Mouse (Mus musculus) brain, embryonic 14.5 days (tissue): ENCODE results near the gene Ccdc17.

Experiments
- CTCF ChIP-seq: fragments of 200-500 bp; IDR thresholded peaks from 2 replicates; pipeline ENCODE4 v1.5.1; 2012; ENCODE audit warnings: inconsistent platforms, mild to moderate bottlenecking, moderate library complexity, borderline replicate concordance; ENCODE audit not compliant: insufficient read depth, insufficient read length; ENCODE audit errors: extremely low read depth
- POLR2A ChIP-seq: fragments of 200-500 bp; IDR thresholded peaks from 2 replicates; pipeline ENCODE4 v1.6.1; 2012; ENCODE audit warnings: mild to moderate bottlenecking, inconsistent platforms, borderline replicate concordance; ENCODE audit not compliant: poor library complexity, insufficient read depth, insufficient read length, severe bottlenecking; ENCODE audit errors: extremely low read depth

DNA sequence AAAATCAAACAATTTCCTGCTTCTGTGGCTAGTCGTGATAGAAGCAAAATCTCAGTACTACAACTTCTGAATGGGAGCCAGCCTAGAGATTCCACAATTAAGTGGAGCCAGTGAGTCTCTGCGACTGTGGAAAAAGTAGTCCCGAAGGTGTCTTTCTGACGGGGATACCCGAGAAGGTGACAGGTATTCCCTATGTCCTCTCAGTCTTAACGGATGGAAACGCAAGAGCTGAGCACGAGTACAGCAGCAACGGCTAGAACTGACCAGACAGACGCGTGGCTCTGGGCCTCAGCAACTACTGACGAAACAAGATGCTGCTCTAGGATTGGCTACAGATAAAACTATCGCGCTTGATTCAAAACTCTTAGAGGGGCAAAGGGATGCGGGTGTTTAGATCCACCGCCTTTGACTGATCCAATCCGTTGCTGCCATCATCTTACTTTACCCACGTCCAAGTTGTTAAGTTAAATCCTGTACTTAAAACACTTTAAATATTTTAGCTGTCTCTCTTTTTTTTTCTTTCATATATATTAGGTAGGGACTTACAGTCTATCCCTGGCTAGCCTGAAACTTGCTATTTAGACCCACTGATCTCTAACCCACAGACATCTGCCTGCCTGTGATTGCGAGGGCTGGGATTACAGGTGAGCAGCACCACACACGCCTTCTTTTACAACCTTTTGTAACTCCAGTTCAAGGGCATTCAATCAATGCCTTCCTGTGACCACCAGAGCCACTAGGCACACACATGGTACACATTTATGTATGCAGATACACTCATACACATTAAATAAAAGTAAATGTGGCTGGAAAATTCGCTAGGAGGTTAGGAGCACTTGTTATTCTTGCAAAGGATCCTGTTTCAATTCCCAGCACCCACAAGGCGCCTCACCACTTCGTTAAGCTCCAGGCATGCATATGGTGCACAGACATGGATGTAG lies 31.5 kb downstream of the Ccdc17 start, which contains the start of gene Nasp:
- TF ChIP-seq CTCF (no peak), POLR2A (no peak)
